Mouse (Mus musculus) limb, embryonic 12.5 days (tissue): ENCODE data around the gene Frmd6. TPM values are rescaled to one million over a fixed set of nuclear protein-coding genes. Genes with fewer than 3 reads are reported as not detected.
A peak's percentile ranks its signal among the peaks of the same experiment; 100 is the strongest.

Experiments used
- ATAC-seq: fragments of 200-750 bp; cut with Nextera tagmentation; 2 replicates; pipeline ENCODE4 v1.8.0; 2017; ENCODE audit warnings: low read depth, moderate TSS enrichment; ENCODE audit not compliant: insufficient number of reproducible peaks, insufficient read depth, low FRiP score, low TSS enrichment
- H3K27ac ChIP-seq: fragments of 300-500 bp; sonication (generic); 2 replicates; pipeline ENCODE4 v1.5.1; 2016; ENCODE audit warnings: mild to moderate bottlenecking, moderate library complexity
- H3K27me3 ChIP-seq: fragments of 300-500 bp; sonication (generic); 2 replicates; pipeline ENCODE4 v1.6.1; 2016; ENCODE audit warnings: mild to moderate bottlenecking, moderate library complexity
- H3K36me3 ChIP-seq: fragments of 300-500 bp; sonication (generic); 2 replicates; pipeline ENCODE4 v1.6.1; 2016; ENCODE audit warnings: mild to moderate bottlenecking, moderate library complexity
- H3K4me1 ChIP-seq: fragments of 300-500 bp; sonication (generic); replicated peaks from 2 replicates; pipeline ENCODE4 v1.6.1; 2016
- H3K4me2 ChIP-seq: fragments of 300-500 bp; sonication (generic); 2 replicates; pipeline ENCODE4 v1.6.1; 2016; ENCODE audit warnings: mild to moderate bottlenecking, moderate library complexity
- H3K4me3 ChIP-seq: fragments of 300-500 bp; sonication (generic); replicated peaks from 2 replicates; pipeline ENCODE4 v1.5.1; 2016; ENCODE audit warnings: mild to moderate bottlenecking
- H3K9ac ChIP-seq: fragments of 300-500 bp; sonication (generic); replicated peaks from 2 replicates; pipeline ENCODE4 v1.6.1; 2016; ENCODE audit warnings: mild to moderate bottlenecking, moderate library complexity
- H3K9me3 ChIP-seq: fragments of 300-500 bp; sonication (generic); 2 replicates; pipeline ENCODE4 v1.6.1; 2016; ENCODE audit warnings: mild to moderate bottlenecking, moderate library complexity
- WGBS: fragments of 180-500 bp; shearing (Covaris S2); methylation state at CpG from one replicate; pipeline ENCODE4 v1.1.7; 2016; 5-methylcytosine and 5-hydroxymethylcytosine counted together
- polyA plus RNA-seq: library from polyadenylated mRNA; unstranded; fragments of >200 nt; fragmentation: Nextera tagmentation; extraction: Ambion mirVana; gene quantifications from 2 replicates; pipeline ENCODE4 v1.2.1, GENCODE M21; 2016

Frmd6 gene
- polyA plus RNA-seq, 1 experiment from 2014 or later: 75.1 TPM

DNA sequence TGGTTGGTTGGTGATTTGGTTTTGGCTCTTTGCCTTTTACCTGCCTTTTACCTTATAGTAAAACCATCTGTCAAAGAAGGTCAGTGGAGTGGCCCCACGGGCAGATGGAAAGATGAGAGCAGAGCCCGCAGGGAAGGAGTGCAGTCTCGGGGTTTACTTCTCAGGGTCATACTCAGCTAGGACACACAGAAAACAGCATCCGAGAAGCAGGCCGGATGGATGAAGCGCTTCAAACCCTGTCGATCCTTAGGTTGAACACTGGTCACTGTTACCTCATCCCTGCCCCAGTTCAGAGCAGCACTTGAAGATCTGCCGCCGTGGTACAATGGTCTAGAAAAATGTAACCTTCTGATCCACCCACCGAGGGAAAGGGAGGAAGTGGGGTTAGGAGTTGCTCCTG, 79.2 kb downstream of the Frmd6 start:
- H3K4me1 ChIP-seq: peaks cover 9% of the 10 kb centered on the region; the same call in 1 of the 2 replicates
- ATAC-seq: no peak
- no peak overlapping the region for H3K4me3 ChIP-seq
- H3K9me3 ChIP-seq: 0 out of 2 replicates have a peak, but pooled peaks cover 6% of the 10 kb centered on the region
- H3K4me2 ChIP-seq: no peak overlapping the region
- H3K27ac ChIP-seq: no peak overlapping the region
- H3K27me3 ChIP-seq: no peaks in the 10 kb centered on the region
- peaks cover 45% of the 10 kb centered on the region for H3K36me3 ChIP-seq
- H3K9ac ChIP-seq: no peak overlapping the region
- 91% methylated on average over 10 of the region's 10 CpGs for WGBS

DNA sequence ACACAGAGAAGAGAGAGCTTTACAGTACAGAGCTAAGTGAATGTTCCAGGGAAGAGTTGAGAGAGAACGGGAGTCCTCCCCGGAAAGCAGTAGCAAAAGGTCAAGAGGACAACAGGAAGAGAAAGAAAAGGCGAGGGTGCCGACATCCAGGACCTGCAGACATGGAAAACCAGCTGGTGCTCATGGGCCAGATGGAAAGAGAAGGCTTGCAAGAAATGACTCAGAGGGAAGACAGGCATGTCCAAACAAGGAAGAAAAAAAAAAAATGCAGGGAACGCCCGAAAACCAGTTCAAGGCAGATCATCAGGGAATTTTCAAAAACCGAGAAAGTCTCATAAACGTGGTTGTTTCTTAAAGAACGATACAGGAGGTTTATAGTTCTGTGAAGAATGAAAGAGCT, 81.6 kb downstream of the Frmd6 start:
- H3K4me1 ChIP-seq: peaks cover 13% of the 10 kb centered on the region; the same call in 1 of the 2 replicates

DNA sequence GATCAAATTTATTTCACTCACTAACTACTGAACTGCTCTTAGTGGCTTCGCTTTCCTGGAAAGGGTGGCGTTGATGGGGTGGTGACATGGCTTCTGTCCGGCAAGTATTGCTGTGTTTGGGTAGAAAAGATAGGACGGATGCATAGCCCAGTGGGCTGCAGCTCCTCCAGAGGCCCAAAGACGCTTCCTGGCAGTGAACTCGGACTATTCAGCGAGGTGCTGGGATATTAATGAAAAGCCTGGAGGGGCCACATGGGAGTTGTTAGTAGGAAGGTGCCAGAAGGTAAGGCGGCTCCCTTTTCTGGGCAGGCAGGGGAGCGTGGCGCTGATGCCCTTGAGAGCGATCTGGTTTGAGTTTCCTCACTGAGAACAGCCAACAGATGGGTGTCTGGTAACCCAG, 82.3 kb downstream of the Frmd6 start:
- peaks cover 16% of the 10 kb centered on the region for H3K36me3 ChIP-seq
- H3K9me3 ChIP-seq: 0 out of 2 replicates have a peak, but pooled peaks cover 6% of the 10 kb centered on the region
- H3K4me1 ChIP-seq: peaks cover 13% of the 10 kb centered on the region; the same call in 1 of the 2 replicates
- H3K4me2 ChIP-seq: no peak overlapping the region
- ATAC-seq: no peak
- WGBS: 67% methylated on average over 11 of the region's 11 CpGs
- H3K9ac ChIP-seq: no peak overlapping the region
- no peaks in the 10 kb centered on the region for H3K27me3 ChIP-seq
- no peak overlapping the region for H3K4me3 ChIP-seq
- no peak overlapping the region; the same call in 1 of the 2 replicates for H3K27ac ChIP-seq

More for the DNA sequence above, 81.6 kb downstream of the Frmd6 start:
- Histone ChIP-seq H3K27ac (no peak overlapping the region), H3K27me3 (no peaks in the 10 kb centered on the region), H3K36me3 (peaks cover 23% of the 10 kb centered on the region), H3K9me3 (0 out of 2 replicates have a peak, but pooled peaks cover 6% of the 10 kb centered on the region), H3K4me2 (no peak overlapping the region), H3K4me3 (no peak overlapping the region), H3K9ac (no peak overlapping the region)
- 77% methylated on average over 9 of the region's 9 CpGs for WGBS
- ATAC-seq: no peak

DNA sequence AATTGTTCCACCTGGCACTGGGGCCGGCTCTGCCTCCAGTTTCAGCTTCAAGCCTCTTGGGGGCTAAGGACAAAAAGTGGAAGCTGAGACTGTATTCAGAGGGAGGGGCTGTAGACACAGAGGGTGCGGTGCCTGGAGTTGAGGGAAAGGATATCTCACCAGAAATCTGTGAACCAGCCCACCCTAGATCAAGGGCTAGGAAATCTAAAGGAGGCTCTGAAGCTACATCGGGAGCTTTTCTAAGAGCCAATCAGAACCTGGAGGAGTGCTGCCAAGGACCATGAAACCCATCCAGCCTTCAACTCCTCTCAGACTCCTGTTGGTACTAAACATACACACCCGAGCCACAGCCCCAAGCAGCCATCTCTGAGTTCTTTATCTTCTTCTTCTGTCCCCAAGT, 82.8 kb downstream of the Frmd6 start:
- H3K4me2 ChIP-seq: no peak overlapping the region
- no peak overlapping the region; the same call in 1 of the 2 replicates for H3K27ac ChIP-seq
- H3K4me1 ChIP-seq: peaks cover 13% of the 10 kb centered on the region; the same call in 1 of the 2 replicates
- ATAC-seq: no peak
- H3K4me3 ChIP-seq: no peak overlapping the region
- WGBS: 65% methylated on average over 4 of the region's 4 CpGs
- peaks cover 12% of the 10 kb centered on the region for H3K36me3 ChIP-seq
- no peak overlapping the region for H3K9ac ChIP-seq
- H3K9me3 ChIP-seq: 0 out of 2 replicates have a peak, but pooled peaks cover 6% of the 10 kb centered on the region
- no peaks in the 10 kb centered on the region for H3K27me3 ChIP-seq

DNA sequence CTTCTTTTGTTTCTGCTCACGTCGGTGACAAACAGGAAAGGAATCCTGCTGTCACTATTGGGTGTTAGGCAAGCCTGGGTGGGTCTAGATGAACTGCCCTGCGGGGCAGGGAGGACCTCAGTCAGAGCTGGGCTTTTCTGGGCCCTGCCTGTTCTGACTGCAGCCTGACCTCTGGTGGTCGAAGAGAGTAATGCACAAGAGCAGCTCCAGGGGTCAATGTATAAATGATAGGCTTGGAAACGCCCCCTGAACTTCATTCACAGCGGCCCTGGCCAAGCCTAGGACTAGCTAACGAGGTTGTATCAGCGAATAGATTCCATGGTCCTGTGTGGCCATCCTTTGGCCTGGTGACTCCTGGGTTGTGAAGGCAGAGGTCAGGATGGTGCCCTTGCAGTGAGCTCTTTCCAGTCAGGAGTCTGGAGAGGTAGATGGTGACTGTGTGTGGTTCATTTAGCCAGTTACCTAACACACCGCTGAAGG, 85.0 kb downstream of the Frmd6 start:
- H3K4me2 ChIP-seq: no peak overlapping the region
- WGBS: 13% methylated on average over 9 of the region's 9 CpGs
- no peak overlapping the region for H3K27ac ChIP-seq

DNA sequence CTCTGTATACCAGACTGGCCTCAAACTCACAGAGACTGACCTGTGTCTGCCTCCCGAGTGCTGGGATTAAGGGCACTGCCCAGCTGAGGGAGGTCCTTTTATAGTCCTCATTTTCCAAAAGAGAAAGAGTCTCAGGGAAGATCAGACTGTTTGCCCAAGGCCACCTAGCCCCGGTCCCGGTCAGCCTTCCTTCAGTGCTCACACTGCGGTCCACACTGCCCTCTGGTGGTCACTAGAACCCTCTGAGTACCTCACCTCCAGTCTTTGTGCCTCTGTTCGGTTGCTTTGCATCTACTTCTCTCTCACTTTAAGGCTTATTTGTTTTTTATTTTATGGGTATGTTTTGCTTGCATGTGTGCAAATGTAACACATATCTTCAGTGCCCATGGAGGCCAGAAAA, 85.7 kb downstream of the Frmd6 start:
- Histone ChIP-seq H3K27ac (no peak overlapping the region), H3K36me3 (no peaks in the 10 kb centered on the region), H3K4me2 (no peak overlapping the region), H3K9ac (no peak overlapping the region), H3K4me1 (peaks cover 13% of the 10 kb centered on the region; the same call in 1 of the 2 replicates), H3K4me3 (no peak overlapping the region), H3K27me3 (no peaks in the 10 kb centered on the region), H3K9me3 (0 out of 2 replicates have a peak, but pooled peaks cover 3% of the 10 kb centered on the region)
- peak; percentile 66; the same call in 1 of the 2 replicates for ATAC-seq
- WGBS: 9% methylated on average over 5 of the region's 5 CpGs

More for the DNA sequence above, 85.0 kb downstream of the Frmd6 start:
- Histone ChIP-seq H3K36me3 (no peaks in the 10 kb centered on the region), H3K4me3 (no peak overlapping the region), H3K9me3 (0 out of 2 replicates have a peak, but pooled peaks cover 6% of the 10 kb centered on the region), H3K27me3 (no peaks in the 10 kb centered on the region), H3K9ac (no peak overlapping the region), H3K4me1 (peaks cover 13% of the 10 kb centered on the region; the same call in 1 of the 2 replicates)
- no peak for ATAC-seq

DNA sequence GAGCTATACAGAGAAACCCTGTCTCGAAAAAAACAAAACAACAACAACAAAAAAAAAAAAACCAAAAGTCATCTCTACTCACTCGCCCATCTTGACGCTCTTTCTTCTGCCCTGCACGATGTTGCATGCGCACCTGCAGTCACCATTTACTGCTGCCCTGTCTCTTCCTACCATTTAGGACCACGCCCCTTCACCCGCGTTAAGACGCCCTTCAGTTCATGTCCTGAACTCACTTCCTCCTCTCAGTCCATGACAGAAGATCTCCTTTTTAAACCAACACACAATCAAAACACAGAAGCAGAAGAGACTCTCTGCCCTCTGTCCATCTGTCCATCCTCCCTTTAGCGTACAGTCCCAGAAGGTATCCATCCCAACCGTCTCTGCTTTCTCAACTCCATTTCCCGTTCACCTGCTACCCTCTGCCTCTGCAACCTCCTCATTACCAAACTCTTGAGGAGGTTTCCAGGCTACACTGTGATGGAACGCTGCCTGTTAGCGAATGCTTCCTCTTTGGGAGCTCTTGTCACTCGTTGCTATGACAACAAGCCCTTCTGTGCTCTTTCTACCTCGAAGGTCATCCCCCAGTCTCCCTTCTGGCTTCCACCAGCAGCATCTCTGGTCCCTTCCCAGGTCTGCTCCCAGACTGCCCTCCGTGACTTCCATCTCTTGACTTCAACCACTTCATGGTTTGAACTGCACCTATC, 86.5 kb downstream of the Frmd6 start:
- Histone ChIP-seq H3K4me3 (no peak overlapping the region), H3K4me2 (no peak overlapping the region), H3K27me3 (no peaks in the 10 kb centered on the region), H3K4me1 (peaks cover 13% of the 10 kb centered on the region; the same call in 1 of the 2 replicates), H3K36me3 (no peaks in the 10 kb centered on the region), H3K9ac (no peak overlapping the region), H3K9me3 (no peaks in the 10 kb centered on the region), H3K27ac (no peak overlapping the region)
- no peak for ATAC-seq
- WGBS: 77% methylated on average over 17 of the region's 17 CpGs

DNA sequence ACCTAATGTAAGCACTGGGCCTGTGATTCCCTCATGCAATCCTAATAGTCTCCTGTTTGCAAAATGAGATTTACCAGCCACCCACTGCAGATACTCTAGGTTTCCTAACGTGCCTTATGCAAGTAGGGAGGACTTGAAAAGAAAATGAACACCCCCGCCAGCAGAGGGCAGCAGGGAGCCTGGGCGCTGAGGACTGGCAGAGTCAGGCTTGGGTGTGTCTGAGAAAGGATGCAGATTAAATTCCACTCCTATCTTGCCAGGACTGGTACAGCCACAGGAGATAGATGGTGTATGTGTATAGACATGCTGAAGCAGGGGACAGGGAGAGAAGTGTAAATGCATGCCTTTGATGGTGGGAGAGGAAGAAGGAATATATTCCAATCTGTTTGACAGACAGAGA, 88.1 kb downstream of the Frmd6 start:
- Histone ChIP-seq H3K4me3 (no peak overlapping the region), H3K9me3 (no peaks in the 10 kb centered on the region), H3K27ac (no peak overlapping the region), H3K27me3 (no peaks in the 10 kb centered on the region), H3K9ac (no peak overlapping the region), H3K4me1 (0 out of 2 replicates have a peak, but pooled peaks cover 4% of the 10 kb centered on the region), H3K4me2 (no peak overlapping the region), H3K36me3 (no peaks in the 10 kb centered on the region)
- ATAC-seq: no peak
- 53% methylated on average over 3 of the region's 3 CpGs for WGBS

DNA sequence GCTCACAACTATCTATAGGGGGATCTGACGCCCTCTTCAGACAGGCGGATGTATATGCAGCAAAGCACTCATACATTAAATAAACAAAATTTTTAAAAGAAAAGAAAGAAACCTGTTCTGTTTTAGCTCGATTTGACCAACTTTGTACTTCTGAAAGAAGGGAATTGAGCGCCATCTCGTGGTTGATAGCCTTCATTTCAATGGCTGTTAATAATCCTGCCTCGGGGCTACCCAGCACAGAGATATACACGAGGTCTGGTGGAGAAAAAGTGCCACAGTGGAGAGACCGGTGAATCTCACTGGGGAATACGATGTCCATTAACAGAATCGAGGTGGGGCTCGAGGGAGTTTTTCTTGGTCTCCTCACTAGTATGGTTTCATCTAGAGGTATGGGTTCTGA, 89.1 kb downstream of the Frmd6 start:
- Histone ChIP-seq H3K9me3 (no peaks in the 10 kb centered on the region), H3K4me3 (no peak overlapping the region), H3K4me1 (0 out of 2 replicates have a peak, but pooled peaks cover 4% of the 10 kb centered on the region), H3K36me3 (no peaks in the 10 kb centered on the region), H3K9ac (no peak overlapping the region), H3K27me3 (no peaks in the 10 kb centered on the region), H3K4me2 (no peak overlapping the region), H3K27ac (no peak overlapping the region)
- no peak for ATAC-seq
- 51% methylated on average over 11 of the region's 11 CpGs for WGBS

DNA sequence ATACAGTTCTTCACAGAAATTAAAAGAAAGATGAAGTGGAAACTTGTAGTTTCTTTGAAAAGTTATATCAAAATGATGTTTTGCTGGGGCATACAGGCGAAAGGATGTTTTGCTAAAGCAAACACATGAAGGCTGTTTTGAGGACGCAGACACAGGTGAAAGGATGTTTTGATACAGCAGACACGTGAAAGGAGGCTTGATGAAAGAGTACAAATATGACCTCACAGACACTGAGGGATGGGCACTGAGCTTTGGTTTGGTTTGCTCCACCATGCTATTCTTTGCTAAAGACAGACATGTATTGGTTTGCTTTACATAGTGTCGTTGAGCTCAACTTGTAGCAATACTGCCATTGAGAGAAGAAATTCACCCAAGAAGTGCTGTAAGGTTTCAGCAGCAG, 104.5 kb downstream of the Frmd6 start:
- no peak overlapping the region for H3K4me3 ChIP-seq
- H3K27me3 ChIP-seq: no peaks in the 10 kb centered on the region
- H3K9ac ChIP-seq: no peak overlapping the region
- H3K4me1 ChIP-seq: no peaks in the 10 kb centered on the region
- H3K4me2 ChIP-seq: no peak overlapping the region
- no peaks in the 10 kb centered on the region for H3K36me3 ChIP-seq
- 89% methylated on average over 4 of the region's 4 CpGs for WGBS
- H3K27ac ChIP-seq: no peak overlapping the region
- no peak for ATAC-seq
- 0 out of 2 replicates have a peak, but pooled peaks cover 6% of the 10 kb centered on the region for H3K9me3 ChIP-seq

DNA sequence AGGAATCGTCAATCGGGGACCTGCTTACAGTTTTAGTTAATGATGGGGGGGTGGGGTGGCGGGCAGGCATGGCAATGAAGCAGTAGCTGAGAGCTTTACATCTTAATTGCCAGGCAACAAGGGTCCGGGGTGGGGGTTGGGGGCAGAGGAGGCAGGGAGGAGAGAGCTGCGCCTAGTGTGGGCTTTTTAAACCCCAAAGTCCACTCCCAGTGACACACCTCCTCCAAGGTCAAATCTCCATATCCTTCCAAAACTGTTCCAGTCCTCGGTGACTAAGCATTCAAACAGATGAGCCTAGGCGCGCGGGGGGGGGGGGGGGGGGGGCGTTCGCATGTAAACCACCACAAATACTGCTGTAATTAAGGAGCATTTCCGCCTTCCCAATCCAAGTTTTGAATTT, 111.8 kb downstream of the Frmd6 start:
- no peak for ATAC-seq
- WGBS: 33% methylated on average over 8 of the region's 12 CpGs
- 0 out of 2 replicates have a peak, but pooled peaks cover 4% of the 10 kb centered on the region for H3K4me1 ChIP-seq
- H3K4me3 ChIP-seq: peak overlapping the region; percentile 82
- H3K27ac ChIP-seq: peak overlapping the region; percentile 87
- H3K9me3 ChIP-seq: 0 out of 2 replicates have a peak, but pooled peaks cover 4% of the 10 kb centered on the region
- peak overlapping the region; percentile 65 for H3K4me2 ChIP-seq
- peak overlapping the region; percentile 45 for H3K9ac ChIP-seq
- no peaks in the 10 kb centered on the region for H3K27me3 ChIP-seq
- peaks cover 9% of the 10 kb centered on the region; the same call in 1 of the 2 replicates for H3K36me3 ChIP-seq
